Mouse (Mus musculus): ENCODE results near the gene Mob3b.

DNA sequence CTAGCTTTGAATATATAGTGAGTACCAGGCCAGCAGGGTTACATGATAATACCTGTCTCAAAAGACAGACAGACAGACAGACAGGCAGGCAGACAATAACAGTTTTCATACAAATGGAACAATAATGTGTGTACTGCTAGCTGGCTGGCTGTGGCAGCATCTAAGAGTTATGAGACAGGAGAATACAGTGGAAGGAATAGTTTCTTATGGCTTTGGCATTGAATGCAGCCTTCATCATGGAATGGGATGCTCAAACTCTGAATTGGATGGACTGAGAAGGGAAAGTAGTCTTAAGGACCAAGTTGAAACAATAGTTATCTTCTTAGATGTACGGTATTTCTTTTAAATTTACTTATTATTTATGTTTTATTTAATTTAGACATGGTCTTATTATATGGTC is 258.0 kb downstream of the Mob3b start:
- TF ChIP-seq CTCF (conservative IDR thresholded peaks at IDR 0.05; ENCODE audit: low read length) (no peak), POU5F1 (IDR thresholded peaks at IDR 0.05; ENCODE audit: borderline replicate concordance, low read length) (no peak)
